Mouse (Mus musculus) right cerebral cortex, postnatal 36 days (tissue): ENCODE measurements around the gene Pafah1b3.

Source experiments
- DNase-seq, 2 experiments: peaks; one replicate each; pipeline ENCODE4 v3.0.0; 2022; ENCODE audit warnings: low spot score in 2 of 2, mixed read lengths in 1 of 2

Pafah1b3 gene

DNA sequence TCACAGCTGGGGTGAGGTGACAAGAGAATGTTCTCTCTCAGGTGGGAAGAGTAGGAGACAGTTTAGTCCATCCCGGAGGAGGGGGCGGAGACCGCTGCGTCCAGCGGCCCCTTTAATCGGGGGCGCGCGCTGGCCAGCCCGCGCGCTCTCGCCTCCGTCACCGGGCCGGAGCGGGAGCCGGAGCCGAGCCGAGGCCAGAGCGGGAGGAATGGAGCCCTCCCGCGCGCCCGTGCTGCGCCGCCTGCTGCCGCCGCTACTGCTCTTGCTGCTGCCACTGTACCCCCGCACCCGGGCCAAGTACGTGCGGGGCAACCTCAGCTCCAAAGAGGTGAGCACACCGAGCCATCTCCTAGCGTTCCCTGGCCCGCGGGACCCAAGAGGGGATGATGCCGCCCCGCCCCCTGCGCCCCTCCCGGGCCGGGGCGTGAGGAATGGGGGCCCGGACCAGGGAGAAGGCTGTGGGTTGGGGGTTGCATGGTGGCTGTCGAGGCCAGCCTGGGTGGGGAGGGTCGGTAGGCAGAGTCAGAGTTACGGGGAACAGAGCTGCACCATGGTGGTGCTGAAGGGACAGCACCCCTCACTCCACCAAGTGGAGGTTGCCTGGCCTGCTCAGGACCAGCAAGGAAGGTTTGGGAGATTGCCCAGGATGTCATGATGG, 8.3 kb upstream of the Pafah1b3 start, which contains the start of gene Tmem145:
TSS of gene Tmem145 (plus strand) at position 151 of the 658 bp plus-strand sequence.
- DNase-seq: no peak

DNA sequence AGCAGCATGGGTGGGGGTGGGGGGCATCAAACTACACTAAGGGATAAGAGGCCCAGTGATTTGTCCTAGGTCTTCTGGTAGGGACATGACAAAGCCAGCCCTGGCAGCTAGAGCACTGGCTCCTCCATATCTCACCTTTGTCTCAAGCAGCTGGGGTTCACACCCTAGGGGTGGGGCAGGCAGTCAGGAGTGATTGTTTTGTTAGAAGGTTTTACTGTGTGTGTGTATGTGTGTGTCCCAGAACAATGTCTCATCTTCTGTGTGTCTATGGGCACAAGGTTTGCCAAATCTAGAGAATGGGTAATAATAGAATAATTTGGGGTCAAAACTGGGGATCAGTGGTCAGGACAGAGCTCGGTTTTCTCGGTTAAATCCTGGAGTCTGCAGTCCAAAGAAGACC, 7.7 kb upstream of the Pafah1b3 start:
- no peak for DNase-seq

DNA sequence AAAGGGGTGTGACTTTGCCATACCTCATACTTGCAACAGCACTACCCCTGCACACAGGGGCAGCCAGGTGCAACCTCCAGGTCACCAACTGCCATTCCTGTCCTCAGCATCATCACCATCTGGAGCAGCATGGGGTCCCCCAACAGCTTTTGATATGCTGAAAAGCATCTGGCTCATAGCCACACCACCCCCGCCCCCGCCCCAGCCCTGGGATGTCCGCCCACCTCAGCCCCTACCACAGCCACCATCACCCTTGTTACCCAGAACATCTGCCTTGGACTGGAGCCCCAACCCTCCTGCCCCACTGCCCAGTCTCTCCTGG, 5.9 kb upstream of the Pafah1b3 start:
- DNase-seq: no peak

DNA sequence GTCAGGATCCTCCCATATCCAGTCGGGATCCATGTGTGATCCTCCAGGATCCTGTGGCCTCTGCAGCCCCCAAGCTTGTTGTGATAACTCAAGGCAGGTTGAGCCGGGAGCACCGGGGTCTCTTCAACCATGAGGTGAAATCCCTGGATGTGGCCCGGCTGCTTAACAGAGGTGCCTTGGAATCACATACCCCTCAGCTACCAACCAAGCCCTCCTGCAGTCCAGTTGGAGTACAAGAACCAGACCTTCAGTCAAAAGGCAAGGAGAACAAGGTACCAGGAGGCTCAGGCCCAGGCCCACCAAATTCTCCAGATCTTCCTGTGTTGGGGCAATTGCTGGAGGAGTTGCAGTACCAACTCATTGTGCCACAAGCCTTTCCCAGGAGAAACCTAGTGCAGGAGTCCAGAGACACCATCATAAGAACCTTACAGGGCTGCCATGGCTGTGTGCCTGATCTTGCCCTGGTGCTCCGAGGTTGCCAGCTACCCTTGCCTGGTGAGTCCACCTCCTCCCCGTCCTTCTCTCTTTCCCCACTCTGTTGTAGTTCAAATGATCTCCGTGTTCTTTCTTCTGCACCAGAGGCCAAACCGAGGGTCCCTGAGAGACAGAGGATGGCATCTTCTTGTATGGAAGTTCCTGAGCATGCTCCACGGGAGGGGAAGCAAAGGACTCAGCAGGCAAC, 5.4 kb upstream of the Pafah1b3 start:
- DNase-seq: no peak

DNA sequence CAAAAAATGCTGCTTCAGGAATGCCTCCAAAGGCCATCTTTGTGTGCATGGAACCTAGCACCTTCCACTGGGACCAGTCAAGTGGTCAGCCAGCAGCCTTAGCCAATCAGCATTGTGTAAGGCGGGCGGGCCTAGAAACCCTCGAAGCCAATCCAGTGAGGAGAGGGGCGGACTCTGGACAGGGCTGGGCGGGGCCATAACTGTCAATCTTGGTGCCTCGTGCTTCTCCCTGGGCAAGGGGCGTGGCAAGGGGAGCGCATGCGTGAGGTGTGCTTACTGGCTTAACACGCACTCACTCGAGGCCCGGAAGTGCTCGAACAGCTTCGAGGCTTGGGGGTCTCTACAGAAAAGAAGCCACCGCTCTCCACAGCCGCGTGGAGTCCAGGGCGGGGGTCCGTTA, 3.3 kb upstream of the Pafah1b3 start, which contains the start of gene Prr19:
TSS of gene Prr19 (plus strand) at position 349 of the 400 bp plus-strand sequence.
- DNase-seq: no peak

DNA sequence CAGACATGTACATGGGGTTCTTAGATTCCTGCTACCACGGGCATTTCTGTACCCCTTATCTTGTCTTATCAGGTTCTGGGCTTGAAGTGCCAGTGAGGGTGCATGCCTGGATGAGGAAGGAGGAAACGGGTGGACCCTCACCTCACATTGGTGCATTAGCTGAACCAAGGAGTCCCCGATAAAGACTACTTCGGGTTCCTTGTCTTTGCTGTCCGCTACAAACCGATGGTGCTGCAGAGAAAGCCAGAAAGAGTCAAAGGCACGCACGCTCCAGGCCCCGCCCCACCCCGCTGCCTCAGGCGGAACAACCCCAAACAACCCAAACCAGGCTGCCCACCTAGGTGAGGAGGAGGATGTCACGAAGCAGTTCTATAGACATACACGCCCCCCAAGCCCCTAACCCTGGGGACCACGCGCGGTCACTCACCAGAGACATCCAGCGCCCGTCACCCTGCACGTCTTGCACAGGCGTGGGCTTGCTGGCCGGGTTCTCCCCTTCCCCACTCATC, 787 bp downstream of the Pafah1b3 start:
- no peak for DNase-seq

DNA sequence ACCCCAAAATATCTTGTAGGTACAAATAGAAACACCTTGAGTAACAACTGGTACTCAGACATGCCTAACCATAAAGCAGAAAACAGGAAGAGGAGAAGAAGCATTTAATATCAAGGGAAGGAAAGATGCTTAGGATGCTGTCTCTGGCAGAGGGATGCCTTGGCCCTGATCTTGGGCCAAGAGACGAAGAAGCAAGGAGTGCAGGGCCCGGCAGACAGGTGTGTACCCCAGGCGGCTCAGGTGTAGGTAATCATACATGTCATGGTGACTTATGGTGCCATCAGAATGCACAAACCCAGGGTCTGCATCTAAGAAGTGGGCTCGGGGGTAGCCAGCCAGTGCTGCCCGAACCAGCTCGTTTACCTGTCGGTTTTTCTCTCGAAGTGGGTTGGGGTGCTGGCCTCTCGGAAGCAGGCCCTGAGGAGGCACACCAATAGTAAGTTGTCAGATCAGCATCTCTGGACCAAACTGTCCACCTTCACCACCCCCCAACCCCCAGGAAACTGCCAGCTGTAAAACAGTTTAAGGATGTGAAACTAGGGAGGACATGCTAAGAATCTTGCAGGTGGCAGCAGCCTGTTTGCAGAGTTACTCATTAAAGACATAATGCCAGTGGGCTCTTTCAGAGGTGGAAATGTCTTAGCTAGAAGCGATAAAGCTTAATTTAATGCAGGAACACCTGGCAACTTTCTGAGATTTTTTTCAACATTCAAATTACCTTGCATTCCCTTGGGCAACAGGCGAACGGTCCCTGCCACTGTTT, 2.6 kb downstream of the Pafah1b3 start:
- no peak for DNase-seq

DNA sequence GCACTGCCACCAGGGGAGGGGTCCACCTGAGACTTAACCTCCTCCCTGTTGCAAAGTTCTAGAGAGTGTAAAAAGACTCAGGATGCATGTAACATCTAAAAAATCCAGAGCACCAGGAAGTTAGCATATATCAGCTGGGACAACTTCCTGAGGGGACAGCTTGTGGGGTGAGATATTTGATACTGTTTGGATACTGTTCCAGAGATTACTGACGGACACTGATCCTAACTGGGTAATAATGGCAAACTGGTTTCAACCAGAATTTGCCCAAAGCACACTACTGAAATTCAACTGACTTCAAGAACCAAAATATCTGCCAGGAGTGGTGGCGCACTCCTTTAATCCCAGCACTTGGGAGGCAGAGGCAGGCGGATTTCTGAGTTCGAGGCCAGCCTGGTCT, 3.3 kb downstream of the Pafah1b3 start:
- DNase-seq: no peak

DNA sequence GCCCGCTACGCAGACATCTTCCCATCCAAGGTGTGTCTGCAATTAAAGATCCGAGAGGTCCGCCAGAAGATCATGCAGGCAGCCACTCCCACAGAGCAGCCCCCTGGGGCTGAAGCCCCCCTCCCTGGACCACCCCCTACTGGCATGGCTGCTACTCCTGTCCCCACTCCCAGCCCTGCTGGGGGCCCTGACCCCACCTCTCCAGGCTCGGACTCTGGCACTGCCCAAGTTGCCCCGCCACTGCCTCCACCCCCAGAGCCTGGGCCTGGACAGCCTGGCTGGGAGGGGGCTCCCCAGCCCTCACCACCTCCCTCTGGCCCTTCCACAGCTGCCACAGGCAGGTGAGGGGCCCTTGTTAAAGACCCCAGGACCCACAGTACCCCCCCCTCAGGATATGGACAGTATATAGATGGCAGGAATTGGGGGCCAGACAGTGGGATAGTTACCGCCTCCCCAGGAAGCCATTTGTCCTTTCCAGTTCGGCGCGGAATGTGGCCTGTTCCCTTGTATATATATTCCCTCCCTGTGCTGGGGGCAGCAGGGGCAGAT, 4.5 kb downstream of the Pafah1b3 start:
- no peak for DNase-seq

DNA sequence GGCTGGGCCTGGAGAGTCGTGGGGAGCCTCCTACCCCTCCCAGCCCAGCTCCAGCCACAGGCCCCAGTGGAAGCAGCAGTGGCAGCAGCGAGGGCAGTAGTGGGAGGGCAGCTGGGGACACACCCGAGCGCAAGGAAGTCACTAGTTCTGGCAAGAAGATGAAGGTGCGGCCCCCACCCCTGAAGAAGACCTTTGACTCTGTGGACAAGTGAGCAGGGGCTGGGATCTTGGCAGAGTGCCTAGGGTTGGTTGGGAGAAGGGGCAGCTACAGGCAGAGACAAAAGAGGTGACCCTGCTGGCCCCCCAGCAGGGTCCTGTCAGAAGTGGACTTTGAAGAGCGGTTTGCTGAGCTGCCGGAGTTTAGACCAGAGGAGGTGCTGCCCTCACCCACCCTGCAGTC, 5.7 kb downstream of the Pafah1b3 start:
- DNase-seq: no peak

DNA sequence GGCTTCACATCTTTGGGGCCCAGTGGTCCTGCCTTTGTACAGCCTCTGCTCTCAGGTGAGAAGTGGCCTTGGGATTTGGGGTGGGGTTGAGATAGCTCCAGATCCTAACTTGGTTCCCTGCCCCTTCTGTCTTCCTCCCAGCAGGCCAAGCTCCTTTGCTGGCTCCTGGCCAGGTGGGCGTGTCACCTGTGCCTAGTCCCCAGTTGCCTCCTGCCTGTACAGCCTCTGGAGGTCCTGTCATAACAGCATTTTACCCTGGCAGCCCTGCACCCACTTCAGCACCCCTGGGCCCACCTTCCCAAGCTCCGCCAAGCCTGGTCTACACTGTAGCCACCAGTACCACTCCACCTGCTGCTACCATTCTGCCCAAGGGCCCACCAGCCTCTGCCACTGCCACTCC, 6.9 kb downstream of the Pafah1b3 start:
- no peak for DNase-seq

DNA sequence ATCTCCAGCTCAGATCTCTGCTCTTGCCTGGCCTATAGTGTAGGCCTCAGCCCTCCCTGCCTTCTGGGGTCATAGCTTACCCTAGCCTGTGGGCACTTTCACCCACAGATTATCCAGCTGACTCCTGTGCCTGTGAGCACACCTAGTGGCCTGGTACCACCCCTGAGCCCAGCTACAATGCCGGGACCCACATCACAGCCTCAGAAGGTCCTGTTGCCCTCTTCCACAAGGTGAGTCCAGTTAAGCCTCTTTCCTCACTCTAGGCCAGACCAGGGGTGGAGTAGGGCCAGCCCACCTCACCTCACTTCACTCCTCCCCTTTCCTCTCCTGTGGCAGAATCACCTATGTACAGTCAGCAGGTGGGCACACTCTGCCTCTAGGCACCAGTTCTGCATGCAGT, 7.3 kb downstream of the Pafah1b3 start:
- DNase-seq: no peak

DNA sequence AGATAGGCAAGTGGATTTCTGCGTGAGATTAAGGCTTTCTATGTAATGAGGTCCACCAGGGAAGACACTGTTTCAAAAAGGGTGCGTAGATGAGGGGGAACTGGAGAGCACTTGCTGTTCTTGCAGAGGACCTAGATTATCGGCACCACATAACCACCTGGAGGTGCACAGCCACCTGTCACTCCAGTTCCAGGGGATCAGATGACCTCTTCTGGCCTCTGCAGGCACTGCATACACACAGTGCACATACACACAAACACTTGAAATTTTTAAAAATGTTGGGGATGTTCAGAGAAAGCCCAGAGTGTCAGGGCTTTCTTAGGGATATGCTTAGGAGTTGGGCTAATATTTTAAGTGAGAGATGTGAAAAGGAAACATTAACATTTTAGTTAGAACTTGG, 7.9 kb downstream of the Pafah1b3 start:
- DNase-seq: no peak

DNA sequence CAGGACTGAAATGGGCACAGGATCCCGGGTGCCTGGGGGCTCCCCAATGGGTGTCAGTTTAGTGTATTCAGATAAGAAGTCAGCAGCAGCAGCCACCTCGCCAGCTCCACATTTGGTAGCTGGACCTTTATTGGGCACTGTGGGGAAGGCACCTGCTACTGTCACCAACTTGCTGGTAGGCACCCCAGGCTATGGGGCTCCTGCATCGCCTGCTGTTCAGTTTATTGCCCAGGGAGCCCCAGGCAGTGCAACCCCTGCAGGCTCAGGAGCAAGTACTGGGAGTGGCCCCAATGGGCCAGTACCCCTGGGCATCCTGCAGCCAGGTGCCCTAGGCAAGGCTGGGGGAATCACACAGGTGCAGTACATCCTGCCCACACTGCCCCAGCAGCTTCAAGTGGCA, 9.1 kb downstream of the Pafah1b3 start:
- DNase-seq: no peak

DNA sequence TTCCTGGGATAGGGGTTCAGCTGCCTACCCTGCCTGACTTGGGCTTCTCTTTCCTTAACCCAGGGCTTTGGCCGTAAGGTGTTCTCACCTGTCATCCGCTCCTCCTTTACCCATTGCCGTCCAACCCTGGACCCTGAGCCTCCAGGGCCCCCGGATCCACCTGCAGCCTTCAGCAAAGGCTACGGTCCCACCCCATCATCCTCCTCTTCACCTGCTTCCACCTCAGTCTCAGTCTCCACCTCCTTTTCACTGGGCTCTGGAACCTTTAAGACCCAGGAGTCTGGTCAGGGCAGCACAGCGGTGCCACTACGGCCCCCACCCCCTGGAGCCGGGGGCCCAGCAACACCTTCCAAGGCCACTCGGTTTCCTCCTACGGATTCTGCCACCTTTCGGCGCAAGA, 9.8 kb downstream of the Pafah1b3 start:
- no peak for DNase-seq

DNA sequence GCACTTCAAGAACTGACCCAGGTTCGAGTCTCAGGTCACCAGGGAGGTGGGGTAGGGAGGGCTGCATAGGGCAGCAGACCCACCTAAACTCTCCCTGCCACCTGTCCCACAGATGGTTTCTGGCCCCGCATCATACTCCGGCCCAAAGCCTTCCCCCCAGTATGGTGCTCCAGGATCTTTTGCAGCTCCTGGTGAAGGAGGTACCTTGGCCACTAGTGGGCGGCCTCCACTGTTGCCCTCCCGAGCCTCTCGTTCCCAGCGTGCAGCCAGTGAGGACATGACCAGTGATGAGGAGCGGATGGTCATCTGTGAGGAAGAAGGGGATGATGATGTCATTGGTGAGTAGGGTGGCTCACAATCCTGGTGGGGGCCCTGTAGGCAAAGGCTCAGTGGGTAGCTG, 10.8 kb downstream of the Pafah1b3 start:
- DNase-seq: no peak

DNA sequence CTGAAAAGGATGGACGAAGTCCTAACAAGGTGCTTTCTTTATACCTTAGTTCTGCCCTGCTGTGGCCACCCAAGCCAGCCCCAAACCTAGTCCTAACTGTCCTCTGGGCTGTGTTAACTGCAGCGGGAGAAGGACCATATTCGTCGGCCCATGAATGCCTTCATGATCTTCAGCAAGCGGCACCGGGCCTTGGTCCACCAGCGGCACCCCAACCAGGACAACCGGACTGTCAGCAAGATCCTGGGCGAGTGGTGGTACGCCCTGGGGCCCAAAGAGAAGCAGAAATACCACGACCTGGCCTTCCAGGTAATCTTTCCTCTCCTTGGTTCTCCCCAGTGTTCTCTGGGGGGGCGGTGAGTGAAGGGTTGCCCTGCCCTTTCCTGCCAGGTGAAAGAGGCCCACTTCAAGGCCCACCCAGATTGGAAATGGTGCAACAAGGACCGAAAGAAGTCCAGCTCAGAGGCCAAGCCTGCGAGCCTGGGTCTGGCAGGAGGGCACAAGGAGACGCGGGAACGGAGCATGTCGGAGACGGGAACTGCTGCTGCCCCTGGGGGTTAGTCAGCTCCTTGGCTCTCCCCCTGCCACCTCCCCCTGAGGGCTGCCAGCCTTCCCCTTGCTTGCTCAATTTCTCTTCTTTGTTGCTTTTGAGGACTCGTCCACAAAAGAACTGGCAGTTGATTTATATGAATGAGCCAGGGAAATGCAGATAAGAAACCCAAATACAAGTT, 12.1 kb downstream of the Pafah1b3 start:
- no peak for DNase-seq

DNA sequence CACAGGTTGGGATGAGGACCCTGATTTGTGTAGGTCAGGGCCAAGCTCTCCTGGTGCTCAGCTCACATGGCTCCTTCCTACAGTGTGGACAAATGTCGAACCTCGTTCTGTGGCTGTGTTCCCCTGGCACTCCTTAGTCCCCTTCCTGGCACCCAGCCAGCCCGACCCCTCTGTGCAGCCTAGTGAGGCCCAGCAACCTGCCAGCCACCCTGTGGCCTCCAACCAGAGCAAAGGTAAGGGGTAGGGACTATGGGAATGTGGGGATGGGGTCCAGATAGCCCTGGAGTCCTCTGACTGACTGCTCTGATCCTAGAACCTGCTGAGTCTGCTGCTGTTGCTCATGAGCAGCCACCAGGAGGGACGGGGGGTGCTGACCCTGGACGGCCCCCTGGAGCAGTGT, 13.0 kb downstream of the Pafah1b3 start:
- no peak for DNase-seq

DNA sequence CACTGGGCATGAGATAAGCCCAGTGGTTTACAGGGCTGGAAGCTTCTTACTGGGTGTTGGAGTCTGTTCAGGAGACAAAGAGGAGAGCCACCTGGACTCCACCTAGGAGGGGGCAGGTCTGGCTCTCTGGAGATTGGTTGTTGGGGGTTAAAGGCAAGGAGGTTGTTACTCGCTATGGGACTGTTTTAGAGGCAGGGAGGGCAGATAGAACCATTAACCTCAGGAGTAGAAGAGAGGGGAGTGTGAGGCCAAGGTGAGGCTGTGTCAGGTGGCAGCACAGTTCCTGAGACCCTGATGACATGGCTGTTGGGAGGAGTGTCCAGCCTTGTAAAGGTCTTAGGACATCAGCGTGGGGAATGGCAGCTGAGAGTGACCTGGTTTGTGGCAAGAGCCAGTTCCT, 13.6 kb downstream of the Pafah1b3 start:
- DNase-seq: no peak

DNA sequence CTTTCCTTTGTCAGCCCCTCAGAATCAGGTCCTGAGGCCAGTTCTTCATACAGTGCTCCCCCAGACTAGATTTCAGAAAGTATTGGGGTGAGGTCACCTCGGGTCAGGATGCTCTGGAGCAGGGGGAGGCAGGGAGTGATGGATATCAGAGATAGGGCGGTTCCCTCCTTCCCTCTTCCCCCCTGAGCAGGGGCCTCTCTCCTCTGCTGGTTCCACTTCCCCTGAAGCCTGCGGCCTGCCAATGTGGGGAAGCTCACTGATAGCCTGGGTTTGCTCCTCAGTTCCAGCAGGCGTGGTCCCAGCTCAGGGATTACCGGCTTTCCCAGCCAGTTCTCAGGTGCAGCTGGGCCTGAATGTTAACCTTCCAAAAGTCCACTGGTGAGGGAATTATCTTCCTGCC, 14.1 kb downstream of the Pafah1b3 start:
- no peak for DNase-seq

DNA sequence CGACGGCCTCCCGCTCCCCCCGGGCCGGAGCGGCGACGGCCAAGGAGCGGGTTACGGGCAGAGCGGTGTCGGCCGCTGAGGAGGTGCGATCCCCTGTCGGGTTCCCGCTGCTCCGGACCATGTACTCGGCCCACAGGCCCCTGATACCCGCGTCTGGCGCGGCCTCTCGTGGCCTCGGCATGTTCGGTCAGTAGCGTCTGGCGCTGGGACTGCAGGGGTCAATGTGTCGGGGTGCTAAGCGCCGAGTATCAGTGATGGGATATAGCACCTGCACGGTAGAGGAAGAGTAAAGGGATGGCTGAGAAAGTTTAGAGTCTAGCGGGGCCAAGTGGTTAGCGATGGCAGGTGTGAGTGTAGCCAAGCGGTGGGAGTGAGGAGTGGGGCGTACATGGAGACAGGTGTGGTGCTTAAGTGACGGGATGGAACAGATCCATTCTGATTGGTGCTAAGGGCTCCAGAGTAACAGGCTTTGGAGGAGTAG, 15.0 kb downstream of the Pafah1b3 start:
- no peak for DNase-seq
